Mouse (Mus musculus) neural tube, embryonic 12.5 days (tissue): ENCODE measurements around the gene Tmcc3. TPM values are rescaled to one million over a fixed set of nuclear protein-coding genes. Genes with fewer than 3 reads are reported as not detected.
A peak's percentile ranks its signal among the peaks of the same experiment; 100 is the strongest.

Experiments
- ATAC-seq: fragments of 200-750 bp; cut with Nextera tagmentation; 2 replicates; pipeline ENCODE4 v1.8.0; 2017; ENCODE audit warnings: low read depth, mild to moderate bottlenecking, moderate TSS enrichment, moderate library complexity; ENCODE audit not compliant: low FRiP score
- H3K27ac ChIP-seq: fragments of 300-500 bp; sonication (generic); 2 replicates; pipeline ENCODE4 v1.5.1; 2016
- H3K27me3 ChIP-seq: fragments of 300-500 bp; sonication (generic); replicated peaks from 2 replicates; pipeline ENCODE4 v1.6.1; 2016; ENCODE audit warnings: mild to moderate bottlenecking
- H3K36me3 ChIP-seq: fragments of 300-500 bp; sonication (generic); 2 replicates; pipeline ENCODE4 v1.6.1; 2016; ENCODE audit warnings: mild to moderate bottlenecking
- H3K4me1 ChIP-seq: fragments of 300-500 bp; sonication (generic); 2 replicates; pipeline ENCODE4 v1.6.1; 2016
- H3K4me2 ChIP-seq: fragments of 300-500 bp; sonication (generic); replicated peaks from 2 replicates; pipeline ENCODE4 v1.6.1; 2016; ENCODE audit warnings: mild to moderate bottlenecking
- H3K4me3 ChIP-seq: fragments of 300-500 bp; sonication (generic); 2 replicates; pipeline ENCODE4 v1.5.1; 2016
- H3K9ac ChIP-seq: fragments of 300-500 bp; sonication (generic); 2 replicates; pipeline ENCODE4 v1.6.1; 2016; ENCODE audit warnings: mild to moderate bottlenecking
- H3K9me3 ChIP-seq: fragments of 300-500 bp; sonication (generic); 2 replicates; pipeline ENCODE4 v1.6.1; 2016; ENCODE audit warnings: mild to moderate bottlenecking
- WGBS: fragments of 180-500 bp; shearing (Covaris S2); methylation state at CpG from one replicate; pipeline ENCODE4 v1.1.7; 2016; 5-methylcytosine and 5-hydroxymethylcytosine counted together
- polyA plus RNA-seq: library from polyadenylated mRNA; unstranded; fragments of >200 nt; fragmentation: Nextera tagmentation; extraction: Ambion mirVana; gene quantifications from 2 replicates; pipeline ENCODE4 v1.2.1, GENCODE M21; 2016

Tmcc3 gene
- polyA plus RNA-seq, 1 experiment from 2014 or later: 7.6 TPM

- Histone ChIP-seq H3K27ac (no peak overlapping the region), H3K27me3 (no peaks in the 10 kb centered on the region), H3K4me3 (no peak overlapping the region), H3K9me3 (no peaks in the 10 kb centered on the region), H3K4me2 (no peak overlapping the region), H3K4me1 (peaks cover 19% of the 10 kb centered on the region), H3K9ac (no peak overlapping the region), H3K36me3 (no peaks in the 10 kb centered on the region)
- ATAC-seq: no peak
- WGBS: 84% methylated on average over 7 of the region's 7 CpGs
Measured at GRCm38 (mm10) chr10:94495496-94496235, 183.9 kb downstream of the Tmcc3 start.

GRCm38 (mm10) chr10:94496826-94497440, 185.2 kb downstream of the Tmcc3 start:
- no peak for ATAC-seq
- H3K27ac ChIP-seq: no peak overlapping the region

GRCm38 (mm10) chr10:94500210-94500876, 188.6 kb downstream of the Tmcc3 start:
- Histone ChIP-seq H3K9ac (no peak overlapping the region), H3K4me2 (peak overlapping the region; percentile 25; the same call in 1 of the 2 replicates), H3K4me1 (peaks cover 7% of the 10 kb centered on the region; the same call in 1 of the 2 replicates), H3K4me3 (no peak overlapping the region), H3K9me3 (no peaks in the 10 kb centered on the region), H3K27ac (no peak overlapping the region), H3K27me3 (no peaks in the 10 kb centered on the region), H3K36me3 (no peaks in the 10 kb centered on the region)
- 31% methylated on average over 16 of the region's 16 CpGs for WGBS
- ATAC-seq: peak; percentile 45; the same call in 1 of the 2 replicates

More at GRCm38 (mm10) chr10:94496826-94497440, 185.2 kb downstream of the Tmcc3 start:
- H3K4me2 ChIP-seq: no peak overlapping the region
- H3K27me3 ChIP-seq: no peaks in the 10 kb centered on the region
- no peak overlapping the region for H3K4me3 ChIP-seq
- H3K36me3 ChIP-seq: no peaks in the 10 kb centered on the region
- no peak overlapping the region for H3K9ac ChIP-seq
- 72% methylated on average over 8 of the region's 8 CpGs for WGBS
- peaks cover 19% of the 10 kb centered on the region for H3K4me1 ChIP-seq
- no peaks in the 10 kb centered on the region for H3K9me3 ChIP-seq

- Histone ChIP-seq H3K27ac (no peak overlapping the region; the same call in 1 of the 2 replicates), H3K4me1 (peaks cover 7% of the 10 kb centered on the region; the same call in 1 of the 2 replicates), H3K4me3 (no peak overlapping the region), H3K9ac (no peak overlapping the region), H3K36me3 (no peaks in the 10 kb centered on the region), H3K27me3 (no peaks in the 10 kb centered on the region), H3K9me3 (no peaks in the 10 kb centered on the region), H3K4me2 (no peak overlapping the region)
- 71% methylated on average over 7 of the region's 7 CpGs for WGBS
- ATAC-seq: peak; percentile 15; the same call in 1 of the 2 replicates
Measured at GRCm38 (mm10) chr10:94500877-94501273, 189.1 kb downstream of the Tmcc3 start.

GRCm38 (mm10) chr10:94501796-94502195, 190.0 kb downstream of the Tmcc3 start:
- H3K27me3 ChIP-seq: no peaks in the 10 kb centered on the region
- H3K9ac ChIP-seq: no peak overlapping the region
- no peaks in the 10 kb centered on the region for H3K9me3 ChIP-seq
- peaks cover 7% of the 10 kb centered on the region; the same call in 1 of the 2 replicates for H3K4me1 ChIP-seq
- H3K4me3 ChIP-seq: no peak overlapping the region
- H3K27ac ChIP-seq: no peak overlapping the region
- no peak for ATAC-seq
- H3K36me3 ChIP-seq: no peaks in the 10 kb centered on the region
- 89% methylated on average over 10 of the region's 10 CpGs for WGBS
- no peak overlapping the region for H3K4me2 ChIP-seq

- Histone ChIP-seq H3K9me3 (no peaks in the 10 kb centered on the region), H3K9ac (no peak overlapping the region), H3K36me3 (no peaks in the 10 kb centered on the region), H3K4me3 (no peak overlapping the region), H3K27ac (no peak overlapping the region), H3K27me3 (no peaks in the 10 kb centered on the region), H3K4me1 (peaks cover under 1% of the 10 kb centered on the region; the same call in 1 of the 2 replicates), H3K4me2 (no peak overlapping the region)
- no peak for ATAC-seq
- WGBS: 88% methylated on average over 16 of the region's 16 CpGs
Measured at GRCm38 (mm10) chr10:94505248-94505772, 193.6 kb downstream of the Tmcc3 start.

GRCm38 (mm10) chr10:94508863-94509262, 197.1 kb downstream of the Tmcc3 start:
- Histone ChIP-seq H3K27ac (no peak overlapping the region), H3K27me3 (peaks cover 4% of the 10 kb centered on the region; the same call in 1 of the 2 replicates), H3K36me3 (no peaks in the 10 kb centered on the region), H3K9me3 (no peaks in the 10 kb centered on the region), H3K4me2 (no peak overlapping the region), H3K4me1 (peaks cover under 1% of the 10 kb centered on the region; the same call in 1 of the 2 replicates), H3K9ac (no peak overlapping the region), H3K4me3 (no peak overlapping the region)
- no peak for ATAC-seq
- 60% methylated on average over 5 of the region's 5 CpGs for WGBS

GRCm38 (mm10) chr10:94512771-94513170, 201.0 kb downstream of the Tmcc3 start:
- Histone ChIP-seq H3K9ac (no peak overlapping the region), H3K9me3 (no peaks in the 10 kb centered on the region), H3K4me2 (no peak overlapping the region), H3K4me3 (no peak overlapping the region), H3K27me3 (peaks cover 17% of the 10 kb centered on the region), H3K4me1 (peaks cover 25% of the 10 kb centered on the region), H3K27ac (no peak overlapping the region), H3K36me3 (no peaks in the 10 kb centered on the region)
- 86% methylated on average over 1 of the region's 1 CpGs for WGBS
- ATAC-seq: no peak

- Histone ChIP-seq H3K27ac (no peak overlapping the region), H3K9me3 (no peaks in the 10 kb centered on the region), H3K9ac (peak overlapping the region; percentile 84; the same call in 1 of the 2 replicates), H3K4me2 (peak overlapping the region; percentile 93), H3K4me3 (peak overlapping the region; percentile 72), H3K27me3 (peaks cover 17% of the 10 kb centered on the region), H3K4me1 (peaks cover 25% of the 10 kb centered on the region), H3K36me3 (no peaks in the 10 kb centered on the region)
- ATAC-seq: no peak
- 1% methylated on average over 12 of the region's 12 CpGs for WGBS
Measured at GRCm38 (mm10) chr10:94514091-94514505, 202.3 kb downstream of the Tmcc3 start.

- peak overlapping the region; percentile 72 for H3K4me3 ChIP-seq
- H3K9ac ChIP-seq: peak overlapping the region; percentile 84
- peaks cover 25% of the 10 kb centered on the region for H3K4me1 ChIP-seq
- H3K27ac ChIP-seq: peak overlapping the region; percentile 62
- WGBS: under 1% methylated on average over 71 of the region's 71 CpGs
- ATAC-seq: peak; percentile 91
- H3K4me2 ChIP-seq: peak overlapping the region; percentile 93
- H3K9me3 ChIP-seq: no peaks in the 10 kb centered on the region
- no peaks in the 10 kb centered on the region for H3K36me3 ChIP-seq
- H3K27me3 ChIP-seq: peaks cover 17% of the 10 kb centered on the region
Measured at GRCm38 (mm10) chr10:94514506-94515178, 202.9 kb downstream of the Tmcc3 start.

- Histone ChIP-seq H3K4me3 (peak overlapping the region; percentile 72), H3K9ac (peak overlapping the region; percentile 84), H3K36me3 (no peaks in the 10 kb centered on the region), H3K27ac (peak overlapping the region; percentile 62), H3K4me1 (peaks cover 25% of the 10 kb centered on the region), H3K27me3 (peaks cover 17% of the 10 kb centered on the region), H3K9me3 (no peaks in the 10 kb centered on the region), H3K4me2 (peak overlapping the region; percentile 93)
- peak; percentile 89 for ATAC-seq
- under 1% methylated on average over 34 of the region's 34 CpGs for WGBS
Measured at GRCm38 (mm10) chr10:94515179-94515545, 203.4 kb downstream of the Tmcc3 start.
